Mouse (Mus musculus): ENCODE results near the gene Nt5c2. TPM values are rescaled to one million over a fixed set of nuclear protein-coding genes. Genes with fewer than 3 reads are reported as not detected.

Gene Nt5c2
- polyA plus RNA-seq, 1 experiment from 2014 or later, result 93.8 TPM

DNA sequence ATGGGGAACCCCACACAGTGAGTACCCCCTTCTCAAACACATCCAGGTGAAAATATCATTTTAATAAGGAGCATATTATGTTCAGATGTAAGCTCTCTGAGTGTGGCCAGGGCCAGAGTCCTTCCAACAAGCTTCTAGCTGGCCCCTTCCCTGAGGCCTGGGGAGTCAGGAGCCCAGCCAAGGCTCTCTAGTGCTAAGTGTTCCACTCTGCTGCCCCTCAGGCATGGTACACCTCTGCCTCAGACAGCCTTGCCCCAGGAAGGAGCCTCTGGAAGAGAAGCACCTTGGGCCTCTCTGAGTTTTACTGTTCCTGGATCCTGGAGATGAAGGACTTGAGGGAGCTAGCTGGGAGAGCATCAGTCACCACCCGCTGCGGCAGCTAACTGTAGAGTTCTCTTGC, 135.1 kb downstream of the Nt5c2 start:
- H3K9me3 ChIP-seq (ENCODE audit: control insufficient read depth, low read length), result no peaks in the 10 kb centered on the region
- 94% methylated on average over 2 of the region's 2 CpGs for WGBS
- peaks cover 51% of the 10 kb centered on the region for H3K36me3 ChIP-seq (replicated peaks; ENCODE audit: control insufficient read depth, insufficient read depth)
- H3K4me3 ChIP-seq (replicated peaks; ENCODE audit: low read length), result no peak overlapping the region
- no peak overlapping the region for H3K27ac ChIP-seq
- no peaks in the 10 kb centered on the region for H3K27me3 ChIP-seq (ENCODE audit: control insufficient read depth, insufficient read depth, low read length)
- ATAC-seq (ENCODE audit: low FRiP score) (no peak), DNase-seq (ENCODE audit: low spot score) (no peak)
- no peak overlapping the region for H3K9ac ChIP-seq
- H3K4me1 ChIP-seq (replicated peaks; ENCODE audit: control insufficient read depth, insufficient read depth, low read length), result no peaks in the 10 kb centered on the region
- no peak overlapping the region for H3K4me2 ChIP-seq (replicated peaks)

DNA sequence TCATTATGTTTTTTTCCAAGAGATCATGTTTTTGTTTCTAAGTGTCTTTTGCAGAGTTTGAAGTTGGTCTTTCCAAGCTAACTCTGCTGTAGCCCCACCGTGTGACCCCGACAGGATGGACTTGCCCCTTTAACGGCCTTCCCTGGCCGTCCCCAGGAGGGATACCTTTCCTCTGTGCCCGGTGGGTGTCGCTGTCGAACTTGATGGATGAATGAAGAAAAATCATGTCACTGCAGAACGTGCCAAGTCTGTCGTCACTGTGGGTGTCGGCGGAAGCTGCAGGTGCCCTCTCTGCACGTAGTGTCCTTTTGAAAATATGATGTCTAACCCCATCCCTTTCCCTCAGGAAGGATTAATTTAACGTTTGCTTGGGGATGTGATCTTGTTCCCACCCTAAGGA, 136.6 kb downstream of the Nt5c2 start:
- H3K9me3 ChIP-seq (ENCODE audit: control insufficient read depth, low read length), result no peaks in the 10 kb centered on the region
- no peak for ATAC-seq (ENCODE audit: low FRiP score)
- no peak overlapping the region for H3K27ac ChIP-seq
- no peak overlapping the region for H3K4me2 ChIP-seq (replicated peaks)
- H3K9ac ChIP-seq, result no peak overlapping the region
- no peaks in the 10 kb centered on the region for H3K27me3 ChIP-seq (ENCODE audit: control insufficient read depth, insufficient read depth, low read length)
- DNase-seq (ENCODE audit: low spot score), result peak; percentile 48
- no peak overlapping the region for H3K4me3 ChIP-seq (replicated peaks; ENCODE audit: low read length)
- 54% methylated on average over 13 of the region's 13 CpGs for WGBS
- H3K36me3 ChIP-seq (replicated peaks; ENCODE audit: control insufficient read depth, insufficient read depth), result peaks cover 36% of the 10 kb centered on the region
- H3K4me1 ChIP-seq (replicated peaks; ENCODE audit: control insufficient read depth, insufficient read depth, low read length), result no peaks in the 10 kb centered on the region

DNA sequence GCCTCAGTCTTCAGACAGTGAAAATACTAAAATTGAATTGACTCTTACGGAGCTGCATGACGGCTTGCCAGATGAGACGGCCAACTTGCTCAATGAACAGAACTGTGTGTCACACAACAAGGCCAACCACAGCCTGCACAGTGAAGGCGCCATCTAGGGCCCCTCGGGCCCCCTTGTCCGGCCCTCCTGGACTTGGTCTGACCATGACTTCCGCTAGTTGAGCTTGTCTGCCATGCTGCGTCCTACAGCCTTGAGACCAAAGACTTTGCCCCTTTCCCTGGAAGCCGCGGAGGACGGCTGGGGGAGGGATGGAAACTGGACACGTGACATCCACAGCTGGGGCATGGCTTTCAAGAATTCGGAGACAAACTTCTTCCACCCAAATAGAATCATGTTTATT, 137.1 kb downstream of the Nt5c2 start:
- H3K4me1 ChIP-seq (replicated peaks; ENCODE audit: control insufficient read depth, insufficient read depth, low read length), result no peaks in the 10 kb centered on the region
- H3K36me3 ChIP-seq (replicated peaks; ENCODE audit: control insufficient read depth, insufficient read depth), result peaks cover 33% of the 10 kb centered on the region
- no peak for DNase-seq (ENCODE audit: low spot score)
- no peak overlapping the region for H3K9ac ChIP-seq
- no peak overlapping the region for H3K4me2 ChIP-seq (replicated peaks)
- H3K4me3 ChIP-seq (replicated peaks; ENCODE audit: low read length), result no peak overlapping the region
- no peaks in the 10 kb centered on the region for H3K9me3 ChIP-seq (ENCODE audit: control insufficient read depth, low read length)
- 93% methylated on average over 13 of the region's 13 CpGs for WGBS
- ATAC-seq (ENCODE audit: low FRiP score), result no peak
- H3K27ac ChIP-seq, result no peak overlapping the region
- no peaks in the 10 kb centered on the region for H3K27me3 ChIP-seq (ENCODE audit: control insufficient read depth, insufficient read depth, low read length)

DNA sequence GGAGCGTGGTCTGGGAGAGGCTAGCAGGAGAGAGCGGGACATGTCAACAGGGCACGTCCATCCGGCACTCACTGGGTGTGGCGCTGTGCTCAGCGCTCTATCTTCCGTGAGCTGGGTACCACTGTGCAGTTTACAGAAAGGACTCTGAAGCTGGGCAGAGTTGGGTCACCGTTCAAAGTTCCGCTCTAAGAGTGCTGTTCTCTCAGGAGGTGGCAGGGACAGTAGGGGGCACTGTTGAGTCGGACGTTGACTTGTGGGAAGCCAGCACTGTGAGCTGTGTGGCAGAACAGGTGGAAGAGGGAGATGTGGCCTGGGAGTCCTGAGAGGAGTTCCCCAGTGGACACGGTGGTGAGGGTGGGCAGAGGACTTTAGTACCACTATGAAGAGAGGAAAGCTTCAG, 139.2 kb downstream of the Nt5c2 start:
- H3K9ac ChIP-seq, result no peak overlapping the region
- H3K27ac ChIP-seq, result no peak overlapping the region
- no peak overlapping the region for H3K4me2 ChIP-seq (replicated peaks)
- ATAC-seq (ENCODE audit: low FRiP score) (peak; percentile 59; the same call in 1 of the 2 replicates), DNase-seq (ENCODE audit: low spot score) (peak; percentile 84)
- no peak overlapping the region for H3K4me3 ChIP-seq (replicated peaks; ENCODE audit: low read length)
- H3K36me3 ChIP-seq (replicated peaks; ENCODE audit: control insufficient read depth, insufficient read depth), result peaks cover 16% of the 10 kb centered on the region; the same call in 1 of the 2 replicates
- 39% methylated on average over 12 of the region's 12 CpGs for WGBS
- H3K27me3 ChIP-seq (ENCODE audit: control insufficient read depth, insufficient read depth, low read length), result no peaks in the 10 kb centered on the region
- H3K4me1 ChIP-seq (replicated peaks; ENCODE audit: control insufficient read depth, insufficient read depth, low read length), result no peaks in the 10 kb centered on the region
- H3K9me3 ChIP-seq (ENCODE audit: control insufficient read depth, low read length), result no peaks in the 10 kb centered on the region

DNA sequence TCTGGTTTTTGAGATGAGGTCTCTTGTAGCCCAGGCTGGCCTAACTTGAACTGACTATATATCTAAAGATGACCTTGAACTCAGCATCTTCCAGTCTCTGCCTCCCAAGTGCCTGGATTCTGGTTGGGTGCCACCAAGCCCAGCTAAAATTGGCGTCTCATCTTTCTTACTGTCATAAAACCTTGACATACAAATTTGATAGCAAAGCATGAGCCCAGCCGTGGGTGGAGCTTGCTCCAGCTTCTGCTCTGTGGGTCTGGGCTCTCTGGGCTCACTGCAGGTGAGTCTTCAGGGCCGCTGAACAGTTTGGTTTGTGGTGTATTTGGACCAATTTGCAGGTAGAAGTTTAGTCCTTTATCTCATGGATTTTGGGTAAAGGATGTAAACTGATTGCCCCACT, 141.0 kb downstream of the Nt5c2 start:
- H3K27me3 ChIP-seq (ENCODE audit: control insufficient read depth, insufficient read depth, low read length), result no peaks in the 10 kb centered on the region
- DNase-seq (ENCODE audit: low spot score), result no peak
- peaks cover 10% of the 10 kb centered on the region; the same call in 1 of the 2 replicates for H3K36me3 ChIP-seq (replicated peaks; ENCODE audit: control insufficient read depth, insufficient read depth)
- H3K4me2 ChIP-seq (replicated peaks), result no peak overlapping the region
- 89% methylated on average over 3 of the region's 3 CpGs for WGBS
- no peak overlapping the region for H3K4me3 ChIP-seq (replicated peaks; ENCODE audit: low read length)
- no peaks in the 10 kb centered on the region for H3K9me3 ChIP-seq (ENCODE audit: control insufficient read depth, low read length)
- no peak for ATAC-seq (ENCODE audit: low FRiP score)
- H3K27ac ChIP-seq, result no peak overlapping the region
- H3K9ac ChIP-seq, result no peak overlapping the region
- no peaks in the 10 kb centered on the region for H3K4me1 ChIP-seq (replicated peaks; ENCODE audit: control insufficient read depth, insufficient read depth, low read length)

DNA sequence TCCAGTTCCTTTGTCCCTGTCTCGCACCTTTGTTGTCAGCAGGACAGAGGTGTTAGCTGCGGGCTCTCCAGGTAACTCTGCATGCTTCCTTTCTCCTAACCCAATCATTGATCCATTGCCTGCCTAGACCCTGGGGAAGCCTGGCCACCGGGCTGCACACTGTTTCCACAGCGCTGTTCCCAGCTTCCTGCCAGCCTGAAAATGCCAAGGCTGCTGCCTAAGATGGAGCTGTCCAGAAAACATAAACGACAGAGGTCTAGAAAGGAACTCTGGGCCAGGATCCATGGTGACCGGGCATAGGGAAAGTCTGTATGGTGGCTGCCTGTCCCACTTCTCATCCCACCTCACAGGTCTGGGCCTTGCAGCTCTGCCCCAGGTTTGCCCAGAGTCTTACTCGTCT, 143.3 kb downstream of the Nt5c2 start:
- H3K4me1 ChIP-seq (replicated peaks; ENCODE audit: control insufficient read depth, insufficient read depth, low read length), result no peaks in the 10 kb centered on the region
- 83% methylated on average over 7 of the region's 7 CpGs for WGBS
- DNase-seq (ENCODE audit: low spot score) (no peak), ATAC-seq (ENCODE audit: low FRiP score) (no peak)
- H3K9ac ChIP-seq, result no peak overlapping the region
- H3K27me3 ChIP-seq (ENCODE audit: control insufficient read depth, insufficient read depth, low read length), result no peaks in the 10 kb centered on the region
- no peaks in the 10 kb centered on the region for H3K9me3 ChIP-seq (ENCODE audit: control insufficient read depth, low read length)
- no peak overlapping the region for H3K4me2 ChIP-seq (replicated peaks)
- H3K4me3 ChIP-seq (replicated peaks; ENCODE audit: low read length), result no peak overlapping the region
- no peaks in the 10 kb centered on the region for H3K36me3 ChIP-seq (replicated peaks; ENCODE audit: control insufficient read depth, insufficient read depth)
- no peak overlapping the region for H3K27ac ChIP-seq

DNA sequence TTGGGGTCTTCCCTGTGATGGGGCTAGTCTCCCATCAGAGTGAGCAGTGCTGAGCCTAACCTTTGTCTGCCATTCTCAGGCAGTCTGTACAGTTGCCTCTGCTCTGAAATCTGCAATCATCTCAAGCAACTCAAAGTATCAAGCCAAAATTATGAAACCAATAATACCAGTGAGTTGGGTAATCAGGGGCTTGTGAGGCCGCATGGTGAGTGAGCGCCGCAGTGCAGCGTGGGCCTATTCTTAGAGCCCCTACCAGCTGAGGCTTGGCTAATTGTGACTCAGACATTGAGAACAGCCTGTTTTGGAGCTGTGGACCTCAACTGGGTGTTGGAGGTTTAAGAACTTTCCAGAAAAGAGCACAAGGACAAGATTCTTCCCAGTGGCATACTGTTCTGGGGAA, 143.9 kb downstream of the Nt5c2 start:
- Histone ChIP-seq H3K27ac (no peak overlapping the region), H3K4me2 (replicated peaks) (no peak overlapping the region), H3K9ac (no peak overlapping the region), H3K9me3 (ENCODE audit: control insufficient read depth, low read length) (no peaks in the 10 kb centered on the region), H3K4me1 (replicated peaks; ENCODE audit: control insufficient read depth, insufficient read depth, low read length) (no peaks in the 10 kb centered on the region), H3K36me3 (replicated peaks; ENCODE audit: control insufficient read depth, insufficient read depth) (no peaks in the 10 kb centered on the region), H3K4me3 (replicated peaks; ENCODE audit: low read length) (no peak overlapping the region), H3K27me3 (ENCODE audit: control insufficient read depth, insufficient read depth, low read length) (no peaks in the 10 kb centered on the region)
- 94% methylated on average over 4 of the region's 4 CpGs for WGBS
- ATAC-seq (ENCODE audit: low FRiP score) (no peak), DNase-seq (ENCODE audit: low spot score) (no peak)

DNA sequence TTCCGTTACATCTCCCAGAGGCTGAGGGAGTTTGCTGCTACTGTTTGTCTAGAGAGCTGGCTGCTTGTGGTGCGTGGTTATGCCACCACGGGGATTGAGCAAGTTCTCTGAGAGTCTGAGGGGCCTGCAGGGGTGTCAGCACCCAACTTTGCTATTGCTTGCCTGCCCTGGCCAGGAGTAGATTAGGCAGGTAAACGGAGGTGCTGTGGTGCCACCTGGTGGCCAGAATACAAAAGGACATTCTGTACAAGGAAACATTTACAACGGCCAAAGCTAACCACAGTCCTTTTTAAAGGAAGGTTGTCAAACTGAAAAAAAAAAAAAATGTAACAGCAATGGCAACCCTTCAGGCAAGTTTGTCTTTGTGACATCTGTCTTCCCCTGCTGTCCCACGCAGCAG, 145.4 kb downstream of the Nt5c2 start:
- 12% methylated on average over 6 of the region's 6 CpGs for WGBS
- no peak overlapping the region for H3K4me2 ChIP-seq (replicated peaks)

DNA sequence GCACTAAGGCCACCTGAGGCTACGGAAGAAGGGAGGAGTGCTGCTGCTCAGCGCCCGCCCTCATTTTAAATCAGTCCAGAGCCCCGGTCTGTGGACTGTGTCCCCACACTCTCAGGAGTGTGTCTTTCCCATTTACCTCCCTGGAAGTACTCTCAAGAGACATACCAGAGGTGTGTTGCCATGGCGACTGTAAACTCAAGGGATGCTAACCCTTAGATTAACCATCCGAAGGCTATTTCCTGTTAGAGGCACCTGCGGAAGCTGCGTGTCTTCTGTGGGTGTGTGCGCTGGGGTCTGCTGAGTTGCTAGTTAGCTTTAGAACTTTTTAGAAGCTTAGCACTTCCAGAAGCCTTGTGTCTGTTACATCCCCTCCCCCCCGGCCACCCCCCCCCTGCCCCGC, 145.9 kb downstream of the Nt5c2 start:
- no peaks in the 10 kb centered on the region for H3K9me3 ChIP-seq (ENCODE audit: control insufficient read depth, low read length)
- H3K4me1 ChIP-seq (replicated peaks; ENCODE audit: control insufficient read depth, insufficient read depth, low read length), result no peaks in the 10 kb centered on the region
- 59% methylated on average over 11 of the region's 11 CpGs for WGBS
- H3K36me3 ChIP-seq (replicated peaks; ENCODE audit: control insufficient read depth, insufficient read depth), result no peaks in the 10 kb centered on the region
- no peaks in the 10 kb centered on the region for H3K27me3 ChIP-seq (ENCODE audit: control insufficient read depth, insufficient read depth, low read length)
- ATAC-seq (ENCODE audit: low FRiP score) (no peak), DNase-seq (ENCODE audit: low spot score) (no peak)
- H3K4me3 ChIP-seq (replicated peaks; ENCODE audit: low read length), result no peak overlapping the region
- H3K9ac ChIP-seq, result no peak overlapping the region
- no peak overlapping the region for H3K4me2 ChIP-seq (replicated peaks)
- H3K27ac ChIP-seq, result no peak overlapping the region

More for the DNA sequence above, 145.4 kb downstream of the Nt5c2 start:
- Histone ChIP-seq H3K4me3 (replicated peaks; ENCODE audit: low read length) (no peak overlapping the region), H3K27me3 (ENCODE audit: control insufficient read depth, insufficient read depth, low read length) (no peaks in the 10 kb centered on the region), H3K9me3 (ENCODE audit: control insufficient read depth, low read length) (no peaks in the 10 kb centered on the region), H3K27ac (no peak overlapping the region), H3K36me3 (replicated peaks; ENCODE audit: control insufficient read depth, insufficient read depth) (no peaks in the 10 kb centered on the region), H3K9ac (no peak overlapping the region), H3K4me1 (replicated peaks; ENCODE audit: control insufficient read depth, insufficient read depth, low read length) (no peaks in the 10 kb centered on the region)
- ATAC-seq (ENCODE audit: low FRiP score) (0 out of 2 replicates have a peak, but pooled peaks have one; percentile 65), DNase-seq (ENCODE audit: low spot score) (peak; percentile 86)

DNA sequence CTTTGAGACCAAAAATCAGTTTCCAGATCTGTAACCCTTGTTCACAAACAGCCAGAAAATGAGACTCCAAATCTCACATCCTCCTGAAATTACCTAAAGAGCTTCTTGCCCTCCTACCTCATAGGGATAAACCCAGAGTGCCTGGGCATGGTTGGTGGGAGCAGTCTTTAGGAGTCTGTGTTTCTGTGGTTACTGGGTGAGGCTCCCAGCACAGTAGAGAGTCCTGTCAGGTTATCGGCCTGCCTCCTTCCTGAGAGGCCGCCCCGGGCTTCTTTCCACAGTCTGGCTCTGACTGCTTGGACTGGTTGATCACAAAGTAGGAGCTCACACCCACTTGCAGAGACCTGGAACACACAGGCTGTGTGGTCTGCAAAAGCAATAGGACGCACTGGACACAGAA, 149.6 kb downstream of the Nt5c2 start:
- no peak for ATAC-seq (ENCODE audit: low FRiP score)
- no peaks in the 10 kb centered on the region for H3K9me3 ChIP-seq (ENCODE audit: control insufficient read depth, low read length)
- H3K4me1 ChIP-seq (replicated peaks; ENCODE audit: control insufficient read depth, insufficient read depth, low read length), result no peaks in the 10 kb centered on the region
- H3K4me2 ChIP-seq (replicated peaks), result no peak overlapping the region
- H3K4me3 ChIP-seq (replicated peaks; ENCODE audit: low read length), result no peak overlapping the region
- no peaks in the 10 kb centered on the region for H3K27me3 ChIP-seq (ENCODE audit: control insufficient read depth, insufficient read depth, low read length)
- no peaks in the 10 kb centered on the region for H3K36me3 ChIP-seq (replicated peaks; ENCODE audit: control insufficient read depth, insufficient read depth)
- DNase-seq (ENCODE audit: low spot score), result no peak
- H3K27ac ChIP-seq, result no peak overlapping the region
- H3K9ac ChIP-seq, result no peak overlapping the region
- 84% methylated on average over 4 of the region's 4 CpGs for WGBS
